Mouse (Mus musculus): ENCODE measurements around the gene Cacna1c.

- TF ChIP-seq CTCF (conservative IDR thresholded peaks at IDR 0.05; ENCODE audit: low read length), result no peak
- no peak for TF ChIP-seq NANOG (IDR thresholded peaks at IDR 0.05; ENCODE audit: borderline replicate concordance, low read length)
- no peak for TF ChIP-seq POU5F1 (IDR thresholded peaks at IDR 0.05; ENCODE audit: borderline replicate concordance, low read length)
Observed at GRCm38 (mm10) chr6:118595681-118596055, 600.5 kb downstream of the Cacna1c start.
